Mouse (Mus musculus) gastrocnemius, adult 18-20 months (tissue): ENCODE measurements at regions not wholly inside any gene's neighbourhood (a gene's known extent, or its start where the extent isn't known, plus 50 kb on each side); places are given as distances from the start of the nearest gene placed in this dataset.
A peak's percentile ranks its signal among the peaks of the same experiment; 100 is the strongest.

Experiments used
- DNase-seq: peaks from one replicate; pipeline ENCODE4 v3.0.0; 2021; ENCODE audit warnings: low spot score

GRCm38 (mm10) chr2:8628007-8628406 lies 1118.6 kb upstream of the Celf2 start:
- DNase-seq: no peak

- DNase-seq: no peak
Measured at GRCm38 (mm10) chr2:8628485-8629208, 1119.3 kb upstream of the Celf2 start.

DNA sequence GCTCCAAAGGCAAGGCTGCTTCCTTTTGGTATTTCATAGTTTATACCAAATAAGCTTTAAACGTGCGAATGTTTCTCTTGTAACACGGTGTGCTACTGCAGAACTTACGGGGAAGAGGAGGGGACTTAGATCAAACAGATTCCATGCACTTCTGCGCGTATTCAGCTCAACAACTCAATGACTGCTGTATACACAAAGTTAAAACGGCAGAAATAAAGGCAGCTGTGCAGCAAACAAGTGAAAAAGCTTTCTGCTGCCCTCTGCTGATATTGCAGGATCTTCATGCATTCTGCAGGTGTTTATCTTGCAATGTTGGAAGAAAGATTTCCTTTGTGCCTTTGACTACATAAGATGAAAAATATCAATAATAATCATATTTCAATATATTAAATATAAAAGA lies 1128.7 kb upstream of the Celf2 start:
- no peak for DNase-seq

DNA sequence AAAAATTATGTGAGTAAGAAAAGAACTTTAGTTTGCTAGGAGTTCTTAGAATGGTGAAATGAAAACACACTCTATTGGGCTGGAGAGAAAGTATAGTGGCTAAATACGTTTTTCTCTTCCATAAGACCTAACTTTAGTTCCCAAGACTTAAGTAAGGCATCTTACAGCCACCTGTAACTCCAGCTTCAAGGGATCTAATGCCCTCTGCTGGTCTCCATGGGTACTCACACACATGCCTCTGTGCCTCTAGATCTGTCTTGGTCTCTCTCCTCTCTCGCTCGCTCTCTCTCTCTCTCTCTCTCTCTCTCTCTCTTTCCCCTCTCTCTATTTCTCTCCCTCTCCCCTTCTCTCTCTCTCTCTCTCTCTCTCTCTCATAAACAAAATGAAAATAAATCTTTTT lies 1129.9 kb upstream of the Celf2 start:
- no peak for DNase-seq

- DNase-seq: no peak
Measured at GRCm38 (mm10) chr2:8645463-8645862, 1136.1 kb upstream of the Celf2 start.

DNA sequence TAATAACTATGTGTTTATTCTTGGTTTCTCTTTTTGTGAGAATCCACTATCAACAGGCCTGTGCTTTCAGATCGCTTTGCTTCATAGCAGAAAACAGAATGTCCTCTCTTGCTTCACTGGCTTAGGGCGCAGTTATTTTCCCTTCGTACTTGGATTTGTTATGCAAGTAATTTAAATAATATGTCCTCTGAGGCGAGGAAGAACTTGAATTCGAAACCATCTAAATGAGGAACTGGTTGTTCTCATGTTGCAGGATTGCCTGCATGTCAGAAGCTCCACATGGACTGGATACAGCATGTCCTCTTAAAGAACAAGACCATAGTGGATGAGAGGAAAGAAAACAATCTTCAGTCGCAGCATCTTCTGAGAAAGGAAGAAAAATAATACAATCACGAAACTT lies 1151.2 kb upstream of the Celf2 start:
- no peak for DNase-seq

- DNase-seq: peak; percentile 37
Measured at GRCm38 (mm10) chr2:8673751-8674378, 1164.5 kb upstream of the Celf2 start.

DNA sequence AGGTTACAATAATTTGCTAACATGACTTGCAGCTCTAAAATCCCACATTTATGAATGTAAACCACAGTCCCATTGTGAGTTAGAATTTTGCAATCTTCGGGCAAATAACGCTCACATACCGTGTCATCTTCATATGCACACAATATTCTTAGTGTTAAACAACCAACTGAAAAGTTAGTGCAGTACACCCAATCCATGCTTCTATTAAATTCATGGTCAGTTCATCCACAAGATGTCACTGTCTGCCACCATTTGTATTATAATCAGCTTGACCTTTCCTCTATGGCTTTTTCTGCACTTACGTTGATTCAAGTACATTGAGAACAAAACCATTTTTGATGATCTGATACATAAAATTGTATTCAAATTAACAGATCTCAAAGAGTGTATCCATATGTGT lies 1166.2 kb upstream of the Celf2 start:
- no peak for DNase-seq

- DNase-seq: no peak
Measured at GRCm38 (mm10) chr2:8676546-8676945, 1167.2 kb upstream of the Celf2 start.

DNA sequence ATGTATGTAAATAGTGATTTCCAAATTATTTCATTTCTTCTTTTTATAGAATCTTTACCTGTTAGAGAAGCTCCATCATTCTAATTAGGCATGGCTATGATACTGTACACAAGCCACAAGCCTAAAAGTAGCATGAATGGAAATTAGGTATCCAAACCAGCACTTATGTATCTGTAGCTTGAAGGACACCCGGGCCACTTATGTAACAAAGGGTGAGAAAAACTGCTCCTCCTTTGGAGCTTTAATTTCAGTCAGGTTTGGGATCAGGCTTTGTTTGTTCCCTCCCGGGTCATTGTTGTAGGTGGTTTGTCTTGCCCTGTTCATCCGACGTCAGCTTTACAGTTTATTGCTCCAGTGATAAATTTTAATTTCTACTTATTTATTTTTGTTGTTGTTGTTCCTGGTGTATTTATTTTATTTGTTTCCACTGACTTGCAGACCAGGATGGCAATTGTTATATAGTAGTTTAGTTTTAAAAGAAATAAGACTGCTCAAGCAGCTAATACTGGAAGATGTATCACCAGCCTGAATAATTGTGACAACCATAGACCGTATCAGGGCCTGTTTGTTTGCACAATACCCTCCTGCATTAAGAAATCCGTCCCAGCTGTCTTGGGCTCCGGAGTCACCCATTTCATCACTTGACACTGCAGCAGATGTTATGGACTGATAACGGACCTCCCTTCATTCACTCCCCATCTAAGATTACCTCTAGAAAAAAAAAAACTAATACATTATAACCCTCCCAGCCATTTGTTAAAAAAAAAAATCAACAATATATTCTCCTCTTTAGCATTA lies 1181.7 kb upstream of the Celf2 start:
- no peak for DNase-seq

DNA sequence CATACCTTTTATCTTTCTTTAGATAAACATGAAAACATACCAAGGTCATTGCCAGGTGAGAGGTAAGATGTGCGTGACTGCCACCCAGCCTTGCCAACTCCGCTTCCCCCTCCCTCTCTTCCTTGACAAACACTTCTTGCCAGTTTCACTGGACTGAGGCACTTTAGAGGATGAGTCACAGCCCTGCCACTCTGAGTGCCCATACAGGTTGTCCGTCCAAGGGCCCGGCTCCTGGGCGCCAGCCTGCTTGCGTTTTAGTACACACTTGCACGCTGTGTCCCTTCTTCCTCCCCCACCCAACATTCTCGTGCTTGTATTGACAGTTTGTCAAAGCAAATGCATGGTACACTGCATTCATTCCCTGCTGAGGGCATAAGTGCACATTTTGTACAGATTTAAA lies 1151.7 kb upstream of the 4930412O13Rik start:
- DNase-seq: no peak

DNA sequence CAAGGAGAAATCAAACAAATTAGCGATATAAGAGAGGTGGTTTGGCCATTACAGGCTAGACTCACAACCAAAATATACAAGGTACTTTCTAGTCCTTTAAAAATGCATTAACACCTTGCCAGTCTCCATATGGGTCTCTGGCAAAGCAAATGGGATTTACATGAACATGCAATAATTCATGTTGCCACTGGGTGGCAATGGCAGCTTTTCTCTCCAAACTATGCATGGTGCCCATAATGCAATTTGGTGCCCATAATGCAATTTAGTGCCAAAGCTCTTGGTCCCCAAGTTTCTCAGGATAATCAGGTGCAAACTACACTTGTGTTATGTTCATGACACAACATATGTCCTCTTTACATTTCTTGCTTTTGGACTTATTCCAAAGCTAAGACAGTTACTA lies 1126.9 kb upstream of the 4930412O13Rik start:
- peak; percentile 1 for DNase-seq

DNA sequence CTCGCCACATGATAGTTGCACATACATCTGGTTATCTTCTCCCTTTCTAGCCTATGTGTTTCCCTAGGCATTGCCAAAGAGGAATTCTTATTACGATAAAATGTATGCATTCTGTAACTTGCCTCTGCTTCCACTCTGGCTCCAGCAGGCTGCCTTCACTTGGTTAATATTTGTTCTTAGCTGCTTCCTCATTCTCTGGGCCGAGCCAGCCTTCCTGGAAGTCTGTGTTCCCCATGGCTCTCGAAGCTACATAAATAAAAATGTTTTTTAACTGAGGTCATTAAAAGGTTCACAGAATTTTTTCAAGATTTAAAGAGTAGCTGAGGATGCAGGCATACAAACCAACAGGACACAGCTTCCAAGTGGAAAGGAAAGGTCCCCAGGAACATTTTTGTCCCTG lies 1124.5 kb upstream of the 4930412O13Rik start:
- no peak for DNase-seq

DNA sequence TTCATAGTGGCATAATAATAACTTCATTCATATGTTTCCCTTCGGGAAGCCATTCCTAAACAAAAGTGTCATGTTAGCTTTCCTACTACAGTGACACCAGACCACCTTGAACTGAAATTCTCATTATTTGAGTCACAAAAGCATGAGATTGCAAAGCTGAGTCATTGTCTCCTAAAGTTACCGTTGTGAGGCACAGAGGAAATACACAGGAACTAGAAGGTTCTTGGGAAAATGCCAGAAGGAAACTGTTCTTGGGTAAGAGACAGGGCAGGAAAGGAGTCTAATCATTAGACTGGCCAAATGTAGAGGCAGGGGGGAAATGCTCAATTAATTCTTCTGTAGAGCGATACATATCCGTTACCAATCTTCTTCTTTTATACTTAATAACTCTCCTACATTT lies 1110.4 kb upstream of the 4930412O13Rik start:
- no peak for DNase-seq

DNA sequence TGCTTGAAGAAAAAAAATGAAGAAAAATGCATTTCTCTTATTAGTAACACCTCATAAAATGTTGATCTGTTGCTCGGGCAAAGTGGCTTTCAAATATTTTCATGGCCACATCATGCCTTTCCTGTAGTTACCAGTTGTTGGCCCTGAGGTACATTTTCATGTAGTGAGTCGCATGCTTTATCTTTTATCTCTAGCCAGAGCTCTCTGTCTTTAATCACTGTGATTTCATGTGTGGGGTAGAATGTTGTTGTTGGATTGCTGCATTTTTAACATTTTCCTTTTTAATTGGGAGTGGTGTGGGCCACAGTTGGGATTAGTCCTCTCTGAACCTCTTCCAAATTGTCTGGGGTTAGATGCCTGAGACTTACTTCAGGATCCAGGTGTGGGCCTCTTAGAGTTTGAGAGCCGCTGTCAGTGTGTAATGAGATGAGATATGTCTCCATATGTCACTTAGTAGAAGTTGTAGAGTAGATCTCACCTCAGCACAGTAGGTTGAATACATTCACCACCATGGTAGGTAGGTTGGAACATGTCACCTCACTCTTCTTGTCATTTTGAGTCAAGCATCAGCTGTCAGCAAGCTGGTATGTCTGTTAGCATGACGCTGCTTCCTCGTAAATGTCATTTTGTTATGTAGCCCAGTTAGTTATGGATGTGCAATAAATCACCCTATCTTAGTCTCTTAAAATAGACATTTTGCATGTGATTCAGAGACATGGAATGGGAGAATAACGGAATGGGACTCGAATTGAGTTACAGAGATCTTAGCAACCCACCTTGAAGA lies 1099.7 kb upstream of the 4930412O13Rik start:
- DNase-seq: no peak

- DNase-seq: no peak
Measured at GRCm38 (mm10) chr2:8782225-8782624, 1098.8 kb upstream of the 4930412O13Rik start.

- DNase-seq: no peak
Measured at GRCm38 (mm10) chr2:8802061-8802460, 1079.0 kb upstream of the 4930412O13Rik start.

DNA sequence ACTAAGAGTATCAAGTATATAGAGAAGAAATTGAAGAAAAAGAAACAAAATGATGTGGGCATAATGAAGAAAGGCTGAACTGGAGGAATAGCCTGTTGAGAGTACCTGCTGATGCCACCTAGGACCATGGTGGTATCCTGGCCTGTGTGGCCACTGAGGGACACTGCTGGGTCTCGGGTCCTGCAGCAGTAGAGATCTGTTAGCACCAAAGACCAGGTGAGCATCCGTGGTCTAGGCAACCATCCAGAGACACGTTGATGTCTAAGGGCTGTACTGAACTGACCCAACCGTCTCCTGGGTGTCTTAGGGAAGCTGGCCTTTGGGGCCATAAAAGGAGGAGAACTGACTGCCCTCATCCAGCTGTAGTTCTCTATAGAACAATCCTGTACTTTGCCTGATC lies 1071.4 kb upstream of the 4930412O13Rik start:
- DNase-seq: no peak

- DNase-seq: no peak
Measured at GRCm38 (mm10) chr2:8818127-8818526, 1062.9 kb upstream of the 4930412O13Rik start.

DNA sequence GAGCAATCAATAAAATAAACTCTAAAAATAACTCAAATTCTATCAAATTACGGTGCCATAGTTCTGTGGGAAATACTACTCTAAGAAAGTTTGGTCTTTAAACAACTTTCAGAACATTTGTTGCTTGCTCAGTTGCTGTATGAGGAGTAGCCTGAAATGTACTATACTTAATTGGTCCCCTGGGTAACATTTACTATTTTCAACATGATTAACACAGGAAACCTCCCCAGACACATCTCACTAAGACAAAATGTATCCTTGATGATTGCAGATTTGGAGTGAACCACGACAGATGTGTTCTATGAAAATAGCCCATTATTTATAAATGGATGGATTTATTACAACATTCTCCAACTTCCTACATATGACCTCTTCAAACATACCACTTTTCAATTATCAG lies 1055.6 kb upstream of the 4930412O13Rik start:
- DNase-seq: no peak
